ENCODE assay signal across 13 mouse cellular contexts in the genomic region with DNA sequence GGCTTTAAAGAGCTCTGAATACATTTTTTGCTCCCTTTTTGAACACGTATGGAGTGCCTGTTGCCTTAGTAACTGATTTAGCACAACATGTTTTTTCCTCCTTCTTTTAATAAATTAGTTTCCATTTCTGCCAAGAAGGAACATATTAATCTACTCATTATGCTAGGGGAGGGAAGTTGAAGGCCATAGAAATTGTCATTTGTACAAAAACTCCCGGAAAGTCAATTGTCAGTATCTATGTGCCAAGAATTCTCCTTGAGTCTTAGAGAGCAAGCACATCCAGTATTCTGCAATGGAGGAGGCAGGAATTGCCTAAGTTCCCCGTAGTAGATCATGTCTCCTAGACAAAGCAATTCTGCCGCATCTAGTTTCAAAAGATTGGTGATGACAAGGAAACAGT.
"Had no signal": no experiment of that assay in that cellular context is flagged by ENCODE, and none has a peak within 500 bp of the region (broad histone marks: within the 10 kb centered on the region; RNA-seq: fewer than 3 reads in every experiment).

No protein-coding gene starts in this region.

- H3K4me2 ChIP-seq: liver, embryonic 13.5 days; midbrain, embryonic 13.5 days had no signal

- H3K9me3 ChIP-seq: liver, embryonic 13.5 days; midbrain, embryonic 10.5 days; midbrain, embryonic 13.5 days had no signal

- H3K27me3 ChIP-seq: liver, embryonic 13.5 days; megakaryocyte, embryonic 14.5 days; midbrain, embryonic 13.5 days had no signal

- H3K36me3 ChIP-seq: liver, embryonic 13.5 days; midbrain, embryonic 10.5 days; midbrain, embryonic 13.5 days had no signal

- ATAC-seq: intestine, embryonic 16.5 days; midbrain, embryonic 13.5 days had no signal

- H3K27ac ChIP-seq: left cerebral cortex, adult 2 months; liver, embryonic 13.5 days; midbrain, embryonic 10.5 days; midbrain, embryonic 13.5 days had no signal

- H3K4me1 ChIP-seq: liver, embryonic 13.5 days; midbrain, embryonic 10.5 days had no signal

- H3K9ac ChIP-seq: liver, embryonic 13.5 days; midbrain, embryonic 13.5 days had no signal

- H3K4me3 ChIP-seq: left cerebral cortex, adult 2 months; liver, embryonic 13.5 days; megakaryocyte, embryonic 14.5 days; midbrain, embryonic 10.5 days; midbrain, embryonic 13.5 days had no signal

- DNase-seq: kidney, adult 18-20 months; kidney, adult 9 months; kidney, postnatal 10 days; layer of hippocampus, postnatal 36 days; liver, embryonic 13.5 days; lung, postnatal 36 days; thymus, adult 18-20 months; thymus, postnatal 36 days had no signal
